Mouse (Mus musculus) cerebellum, postnatal 25 days (tissue): ENCODE measurements around the gene Ranbp9.

Experiments
- DNase-seq, 2 experiments: peaks; one replicate each; pipeline ENCODE4 v3.0.0; 2021; ENCODE audit warnings: mixed read lengths in 2 of 2

Ranbp9 gene

DNA sequence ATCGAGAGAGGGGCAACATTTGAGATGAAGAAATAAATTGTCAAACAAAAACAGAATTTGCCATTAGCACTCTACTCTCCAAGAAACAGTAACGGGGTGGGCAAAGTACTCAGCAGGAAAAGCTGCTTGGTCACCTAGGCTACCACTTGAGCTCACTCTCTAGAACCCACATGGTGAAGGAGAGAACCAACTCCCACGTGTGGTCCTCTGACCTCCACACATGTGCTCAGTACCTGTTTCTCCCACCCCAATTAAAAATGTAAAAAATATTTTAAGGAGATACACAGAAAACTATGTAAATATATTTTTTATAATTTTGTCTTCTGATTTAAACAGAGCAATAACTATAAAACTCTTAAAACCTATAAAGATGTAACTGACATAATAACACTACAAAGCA, 33.4 kb downstream of the Ranbp9 start:
- no peak for DNase-seq

DNA sequence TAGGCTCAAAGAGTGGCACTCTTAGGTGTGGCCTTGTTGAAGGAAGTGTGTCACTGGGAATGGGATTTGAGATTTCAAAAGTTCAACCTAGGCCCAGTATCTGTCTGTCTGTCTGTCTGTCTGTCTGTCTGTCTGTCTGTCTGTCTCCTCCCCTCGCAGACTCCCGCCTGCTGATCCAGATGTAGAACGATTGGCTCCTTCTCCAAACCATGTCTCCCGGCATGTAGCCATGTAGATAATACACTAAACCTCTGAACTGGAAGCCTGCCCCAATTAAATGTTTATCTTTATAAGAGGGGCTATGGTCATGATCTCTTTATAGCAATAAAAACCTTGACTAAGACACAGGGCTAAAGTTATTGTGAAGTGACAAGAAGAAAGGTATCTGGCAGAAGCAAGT, 35.3 kb downstream of the Ranbp9 start:
- DNase-seq, result no peak

DNA sequence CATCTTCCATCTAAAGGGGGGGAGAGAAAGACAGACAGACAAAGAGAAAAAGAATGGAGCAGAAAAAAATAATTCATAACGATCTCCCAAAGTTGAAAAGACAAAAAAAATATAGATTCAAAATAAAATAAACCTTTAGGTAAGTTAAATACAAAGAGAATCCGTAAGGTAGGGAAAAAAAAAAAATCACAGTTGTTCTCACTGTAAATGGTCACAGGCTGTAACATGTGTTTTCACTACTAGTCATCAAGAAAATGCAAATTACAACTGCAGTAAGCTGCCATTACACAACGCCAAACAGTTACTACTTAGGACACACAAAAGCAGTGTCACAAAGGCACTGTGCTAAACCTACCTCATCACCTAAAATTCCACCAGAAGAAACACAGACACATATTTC, 36.4 kb downstream of the Ranbp9 start:
- DNase-seq, result no peak

DNA sequence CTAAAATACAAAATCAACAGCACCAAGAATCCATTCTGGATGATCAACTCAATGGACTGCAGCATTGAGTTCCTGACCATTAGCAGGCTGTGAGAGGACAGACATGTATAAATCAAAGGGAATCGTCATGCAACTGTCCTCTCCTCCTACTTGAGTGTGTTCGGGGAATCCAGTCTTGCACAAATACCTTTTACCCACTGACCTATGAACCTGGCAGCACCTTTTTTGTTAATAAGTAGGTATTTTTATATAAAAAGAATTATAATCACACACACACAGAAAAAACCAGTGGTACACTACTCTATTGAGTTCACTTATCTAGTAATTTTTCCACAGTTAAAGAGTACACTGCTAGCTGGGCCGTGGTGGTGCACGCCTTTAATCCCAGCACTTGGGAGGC, 37.4 kb downstream of the Ranbp9 start:
- no peak for DNase-seq

DNA sequence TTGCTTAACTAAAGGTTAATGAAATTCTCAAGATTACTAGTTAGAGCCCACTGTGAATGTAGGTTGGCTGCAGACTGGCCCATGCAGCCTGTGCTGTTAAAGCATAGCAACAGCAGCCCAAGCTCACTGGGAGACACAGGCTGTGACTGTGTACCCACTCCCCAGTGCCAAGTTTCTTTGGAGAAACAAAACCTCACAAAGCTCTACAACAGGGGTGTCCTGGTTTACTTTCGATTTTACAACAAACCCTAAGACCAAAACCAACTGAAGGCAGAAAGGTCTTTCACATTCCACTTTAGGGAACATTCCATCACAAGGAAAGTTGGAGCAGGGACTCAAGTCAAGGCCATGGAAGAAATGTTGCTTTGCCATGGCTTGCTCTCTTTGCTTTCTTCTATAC, 38.5 kb downstream of the Ranbp9 start:
- no peak for DNase-seq

DNA sequence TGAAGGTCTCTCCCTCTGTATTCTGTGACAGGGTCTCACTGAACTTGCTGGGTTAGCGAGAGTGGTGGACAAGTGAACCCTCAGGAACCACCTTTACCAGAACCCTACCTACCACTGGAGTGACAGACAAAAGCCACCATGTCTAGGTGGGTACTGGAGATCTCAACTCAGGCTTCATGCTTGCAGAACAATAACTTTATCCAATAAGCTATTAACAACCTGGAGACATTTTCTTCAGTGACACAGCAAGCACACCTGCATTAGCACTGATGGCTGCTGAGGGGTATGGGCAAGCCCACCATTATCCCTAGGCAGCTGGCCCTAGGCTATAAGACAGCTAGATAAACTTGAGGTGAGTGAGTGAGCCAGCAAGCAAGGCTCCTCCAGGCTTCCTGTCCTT, 40.7 kb downstream of the Ranbp9 start:
- DNase-seq, result no peak

DNA sequence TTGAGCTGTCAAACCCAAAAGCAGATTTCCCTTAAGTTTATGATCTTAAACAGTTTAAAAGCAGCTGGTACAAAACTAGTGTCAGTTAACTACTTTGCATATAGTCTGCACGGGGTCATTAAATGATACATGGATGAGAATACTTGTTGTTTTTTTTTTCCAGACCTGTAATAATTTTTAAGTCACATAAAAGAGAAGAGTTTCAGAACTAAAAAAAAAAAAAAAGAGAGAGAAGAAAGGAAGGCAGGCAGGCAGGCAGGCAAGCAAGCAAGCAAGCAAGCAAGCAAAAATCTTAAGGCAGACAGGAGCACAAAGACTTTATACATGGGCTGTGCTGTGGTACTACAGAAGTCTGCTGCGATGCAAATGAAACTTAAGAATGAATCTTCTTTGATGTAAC, 47.7 kb downstream of the Ranbp9 start:
- no peak for DNase-seq

DNA sequence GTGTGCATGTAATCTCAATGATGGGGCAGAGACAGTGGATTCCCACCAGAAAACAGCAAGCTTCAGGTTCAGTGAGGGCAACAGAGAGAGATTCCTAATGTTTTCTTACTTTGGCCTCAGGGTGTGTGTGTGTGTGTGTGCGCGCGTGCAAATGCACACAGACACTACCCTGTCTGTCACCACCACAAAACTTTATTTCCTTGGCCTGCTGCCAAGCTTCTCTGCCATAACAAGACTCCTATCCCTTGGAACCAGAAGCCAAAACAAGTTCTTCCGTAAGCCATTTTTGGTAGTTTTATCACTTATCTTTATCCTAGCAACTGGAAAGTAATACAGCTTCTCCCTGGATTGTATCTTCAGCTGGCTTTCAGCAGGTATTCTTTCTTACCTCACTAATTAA, 52.6 kb downstream of the Ranbp9 start:
- DNase-seq, result no peak

DNA sequence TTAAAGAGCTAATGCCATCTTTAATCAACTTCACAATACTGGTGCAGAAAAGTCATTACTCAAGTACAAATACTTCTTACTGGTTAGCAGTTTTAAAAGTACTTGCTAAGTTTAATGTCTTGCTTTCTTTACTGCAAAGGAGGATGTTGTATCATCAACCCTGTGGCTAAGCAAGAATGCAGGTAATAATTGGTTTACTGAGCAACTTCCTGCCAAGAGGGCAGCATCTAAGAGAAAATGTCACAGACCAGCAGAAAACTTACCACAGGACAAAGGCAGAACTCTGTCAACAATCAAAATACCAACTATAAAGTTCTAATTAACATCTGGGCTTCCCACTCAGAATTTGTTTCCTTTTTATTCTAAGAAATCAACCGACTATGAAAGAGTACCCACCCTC, 65.8 kb downstream of the Ranbp9 start:
- DNase-seq, result no peak

DNA sequence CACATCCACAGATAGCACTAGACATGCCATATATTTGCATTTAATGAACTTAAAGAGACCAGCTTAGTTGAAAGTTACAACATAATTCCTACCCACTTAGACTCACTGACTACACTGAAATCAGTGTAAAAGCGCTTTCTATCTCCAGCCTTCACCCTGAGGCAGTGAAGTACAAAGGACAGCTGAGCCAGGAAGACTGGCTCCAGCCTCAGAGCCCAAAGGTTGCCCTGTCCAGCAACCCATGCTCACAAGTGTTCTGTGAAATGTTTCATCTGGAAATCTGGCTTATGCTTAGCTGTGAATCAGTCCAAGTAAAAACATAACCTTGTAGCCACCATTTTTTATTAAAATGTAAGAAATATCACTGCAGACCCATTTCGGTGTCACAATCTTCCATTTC, 67.5 kb downstream of the Ranbp9 start:
- DNase-seq, result no peak

DNA sequence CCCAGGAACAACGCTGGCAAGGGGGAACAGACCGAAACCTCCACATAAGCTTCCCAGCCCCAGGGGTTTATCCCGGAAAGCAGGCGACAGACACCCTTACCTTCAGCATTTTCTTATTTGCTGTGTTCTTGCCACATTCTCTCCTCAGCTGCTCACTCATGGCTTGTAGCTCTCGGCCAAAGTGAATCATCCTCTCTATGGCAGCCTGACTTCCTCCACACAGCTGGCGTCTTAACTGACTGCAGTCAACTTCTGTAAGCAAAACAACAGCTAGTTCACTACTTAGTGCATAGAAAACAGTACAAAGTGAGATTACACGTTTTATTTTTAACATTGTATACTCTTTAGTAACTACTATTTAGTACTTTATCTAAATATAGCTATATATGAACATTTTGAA, 68.8 kb downstream of the Ranbp9 start:
- no peak for DNase-seq

DNA sequence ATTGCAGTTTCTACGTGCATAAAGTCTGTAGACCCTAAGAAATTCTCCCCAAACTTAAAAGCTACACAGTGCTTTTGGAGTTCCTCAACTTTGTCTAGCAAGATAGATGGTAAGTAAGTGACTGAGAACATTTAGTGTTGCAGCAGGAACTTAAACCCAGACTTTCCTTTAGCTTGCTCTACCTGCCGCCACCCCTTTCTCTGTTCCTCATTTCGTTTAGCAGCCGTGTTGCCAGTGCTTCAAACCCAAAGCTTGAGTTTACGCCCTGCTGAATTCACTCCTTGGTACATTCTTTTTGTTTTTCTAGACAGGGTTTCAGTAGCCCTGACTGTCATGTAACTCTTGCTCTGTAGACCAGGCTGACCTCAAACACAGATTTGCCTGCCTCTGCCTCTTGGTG, 81.5 kb downstream of the Ranbp9 start:
- DNase-seq, result no peak

DNA sequence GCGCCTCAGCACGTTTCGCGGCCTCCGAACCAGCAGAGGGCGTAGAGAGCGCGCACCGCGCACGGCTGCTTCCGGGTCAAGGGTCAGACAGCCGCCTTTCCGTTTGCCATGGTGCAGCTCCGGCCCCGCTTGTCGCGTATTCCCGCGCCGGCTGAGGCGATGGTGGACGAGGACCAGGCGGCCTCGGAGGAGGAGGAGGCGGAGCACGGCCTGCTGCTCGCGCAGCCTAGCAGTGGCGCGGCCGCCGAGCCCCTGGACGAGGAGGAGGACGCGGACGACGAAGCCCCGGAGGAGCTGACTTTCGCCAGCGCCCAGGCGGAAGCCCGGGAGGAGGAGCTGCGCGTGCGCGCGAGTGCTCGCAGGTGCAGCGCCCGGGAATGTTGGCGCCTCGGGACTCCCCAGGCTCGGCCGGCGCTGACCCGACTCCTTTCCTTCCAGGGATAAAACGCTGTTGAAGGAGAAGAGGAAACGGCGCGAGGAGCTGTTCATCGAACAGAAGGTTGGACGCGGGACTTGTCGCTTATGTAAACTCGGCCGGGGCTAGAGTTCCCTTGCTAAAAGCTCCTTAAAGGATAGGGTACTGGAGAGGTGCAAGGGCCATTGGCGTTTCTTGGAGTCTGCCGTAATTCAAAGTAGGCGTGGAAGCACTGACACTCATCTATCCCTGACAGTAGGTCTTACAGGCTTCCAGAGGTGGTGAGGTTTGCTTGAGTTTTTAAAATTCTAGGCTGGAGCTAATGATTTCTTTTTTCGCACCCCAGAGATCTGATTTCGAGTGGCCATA, 82.6 kb downstream of the Ranbp9 start, which contains the start of gene Nol7:
Nol7 (plus strand) TSS at position 94 of the 784 bp plus-strand sequence.
- DNase-seq, result peak; percentile 99

DNA sequence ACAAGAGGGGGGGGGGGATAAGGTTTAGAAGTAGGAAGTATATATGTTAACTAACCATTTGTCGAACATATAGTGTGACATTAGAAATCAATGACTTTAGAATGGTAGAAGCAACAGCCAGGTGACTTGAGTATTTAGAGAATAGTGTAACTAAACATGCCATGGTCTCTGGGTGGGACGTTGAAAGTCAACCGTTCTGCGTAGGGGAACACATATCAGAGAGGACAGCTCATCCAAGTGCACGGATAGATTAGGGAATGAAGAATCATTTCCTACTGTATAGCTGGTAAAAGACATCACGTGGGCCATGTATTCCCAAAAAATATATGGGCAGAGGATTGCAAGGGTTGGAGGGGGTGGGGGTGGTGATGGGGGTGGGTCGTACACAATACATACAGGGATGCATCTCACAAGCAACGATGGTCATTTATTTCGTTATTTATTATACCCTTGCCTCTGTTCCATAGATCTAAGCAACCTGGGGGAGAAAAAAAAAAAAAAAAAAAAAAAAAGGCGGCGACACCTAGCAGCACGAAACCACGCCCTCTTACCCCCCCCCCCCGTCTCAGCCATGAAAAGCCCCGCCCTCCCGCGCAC, 83.3 kb downstream of the Ranbp9 start:
- DNase-seq, result no peak

DNA sequence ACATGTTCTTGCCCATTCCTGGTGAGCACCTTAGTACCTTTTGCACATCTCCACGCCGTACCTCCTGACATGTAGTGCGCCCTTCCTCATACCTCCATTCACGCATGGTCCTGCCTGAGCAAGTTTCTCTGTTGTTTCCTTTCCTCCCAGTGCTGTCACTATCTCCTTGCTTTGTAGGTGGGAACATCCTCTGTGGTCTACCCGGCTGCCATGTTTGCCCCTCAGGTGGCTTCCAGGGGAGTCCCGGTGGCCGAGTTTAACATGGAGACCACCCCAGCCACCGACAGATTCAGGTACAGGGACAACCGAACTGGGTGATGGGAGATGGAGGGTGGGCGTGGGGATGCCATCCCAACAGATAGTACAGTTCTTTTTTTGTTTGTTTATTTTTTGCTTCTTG, 95.8 kb downstream of the Ranbp9 start:
- no peak for DNase-seq

DNA sequence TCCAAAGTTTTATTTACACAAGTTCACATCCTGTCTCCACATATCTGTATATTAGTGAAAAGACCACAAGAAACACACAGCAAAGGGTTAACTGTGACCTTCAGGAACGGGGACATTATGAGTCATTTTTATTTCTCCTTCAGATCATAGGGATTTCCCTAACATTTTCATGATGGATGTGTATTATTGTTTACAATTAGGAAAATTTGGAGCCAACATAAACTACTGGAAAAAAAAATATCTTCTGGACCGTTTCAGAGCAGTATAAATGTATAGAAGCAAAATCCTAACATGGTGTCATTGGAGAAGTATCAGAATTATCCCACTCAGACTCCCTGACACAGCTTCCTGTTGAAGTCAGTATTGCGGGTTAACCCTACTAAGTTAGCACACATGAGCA, 101.1 kb downstream of the Ranbp9 start:
- no peak for DNase-seq

DNA sequence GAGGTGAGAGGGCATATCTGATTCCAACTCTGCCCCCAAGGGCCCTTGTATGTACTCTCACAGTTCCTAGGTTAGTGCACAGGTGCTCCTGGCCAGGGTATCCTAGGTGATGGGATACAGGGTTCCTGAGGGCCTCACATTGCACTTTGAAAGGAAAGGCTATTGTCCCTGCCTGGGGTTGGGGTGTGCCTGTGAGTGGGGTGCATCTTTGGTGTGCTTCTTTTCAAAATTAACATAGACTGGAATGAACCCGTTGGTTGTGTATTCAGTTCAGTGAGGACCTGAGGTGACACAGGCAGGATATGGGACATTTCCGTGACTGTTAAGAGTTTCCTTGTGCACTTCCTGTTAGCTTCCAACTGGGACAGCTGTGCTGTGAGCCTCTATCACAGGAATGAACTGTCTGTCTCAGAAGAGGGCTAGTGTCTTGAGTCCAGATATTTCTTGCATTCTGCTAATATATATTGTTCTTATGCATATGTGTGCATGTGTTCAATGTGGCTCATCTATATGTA, 106.1 kb downstream of the Ranbp9 start:
- no peak for DNase-seq

DNA sequence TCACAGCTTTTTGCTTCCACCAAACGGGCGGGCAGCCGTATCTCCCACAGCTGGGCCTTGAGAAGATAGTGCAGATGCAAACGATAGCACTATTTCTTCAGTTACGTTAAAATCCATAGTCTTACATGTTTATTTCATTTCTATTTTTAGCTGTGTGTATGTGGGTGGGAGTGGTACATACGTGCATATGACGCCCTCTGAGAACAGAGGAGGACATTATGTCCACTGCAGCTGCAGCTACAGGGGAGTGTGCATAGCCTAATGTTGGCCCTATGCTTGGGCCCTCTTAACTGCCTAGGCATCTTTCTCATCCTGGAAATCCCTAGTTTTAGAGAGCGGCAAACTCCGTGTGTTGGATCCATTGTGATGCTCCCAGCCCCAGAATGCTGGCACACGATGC, 106.9 kb downstream of the Ranbp9 start:
- no peak for DNase-seq

DNA sequence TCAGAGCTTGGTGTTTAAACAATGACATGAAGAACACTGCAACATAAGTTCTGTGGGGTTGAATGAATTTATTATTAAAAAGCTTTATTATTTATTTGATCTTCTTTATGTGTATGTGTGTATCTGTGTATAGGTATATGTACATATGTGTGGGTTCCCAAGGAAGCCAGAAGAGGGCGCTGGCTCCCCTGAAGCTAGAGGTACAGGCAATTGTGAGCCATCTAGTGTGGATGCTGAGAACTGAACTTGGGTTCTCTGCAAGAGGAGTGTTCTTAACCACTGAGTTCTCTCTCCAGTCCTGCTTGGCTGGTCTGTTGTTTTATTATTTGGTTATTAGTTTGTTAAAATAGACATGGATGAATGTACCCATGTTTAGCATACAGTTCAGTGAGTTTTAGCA, 108.2 kb downstream of the Ranbp9 start:
- no peak for DNase-seq

DNA sequence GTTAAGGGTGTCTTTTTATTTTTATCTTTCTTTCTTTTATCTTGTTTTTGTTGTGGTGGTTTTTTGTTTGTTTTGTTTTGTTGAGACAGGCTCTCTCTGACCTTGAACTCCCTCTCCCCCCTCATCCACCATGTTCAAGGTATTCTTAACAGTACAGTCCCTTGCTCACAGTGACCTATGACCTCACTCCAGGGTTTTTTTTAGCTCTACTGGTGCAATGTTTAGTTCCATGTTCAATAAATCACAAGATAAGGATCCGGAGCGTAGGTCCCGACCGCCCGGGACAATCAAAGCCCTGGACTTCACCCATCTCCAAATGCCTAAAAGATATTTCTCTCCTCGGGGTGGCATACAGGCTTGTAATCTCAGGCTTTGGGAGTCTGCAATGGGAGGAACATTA, 111.0 kb downstream of the Ranbp9 start:
- DNase-seq, result no peak

DNA sequence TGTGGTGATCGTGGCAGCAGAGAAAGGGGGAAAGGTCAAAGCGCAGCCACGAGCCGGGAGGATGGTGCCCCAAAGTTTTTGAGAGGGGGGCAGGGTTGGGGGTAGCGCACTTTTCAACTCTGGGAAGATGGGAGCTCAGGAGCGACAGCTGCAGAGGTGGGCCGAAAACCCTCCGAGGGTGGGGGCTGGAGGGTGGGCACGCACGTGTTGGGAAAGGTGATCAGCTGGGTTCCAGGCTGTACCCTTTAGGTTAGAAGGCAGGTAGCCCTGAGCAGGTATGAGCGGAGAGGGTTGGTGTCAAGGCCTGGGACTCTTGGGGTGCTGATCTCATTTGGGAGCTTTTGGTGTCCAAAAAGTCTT, 115.3 kb downstream of the Ranbp9 start:
- no peak for DNase-seq

DNA sequence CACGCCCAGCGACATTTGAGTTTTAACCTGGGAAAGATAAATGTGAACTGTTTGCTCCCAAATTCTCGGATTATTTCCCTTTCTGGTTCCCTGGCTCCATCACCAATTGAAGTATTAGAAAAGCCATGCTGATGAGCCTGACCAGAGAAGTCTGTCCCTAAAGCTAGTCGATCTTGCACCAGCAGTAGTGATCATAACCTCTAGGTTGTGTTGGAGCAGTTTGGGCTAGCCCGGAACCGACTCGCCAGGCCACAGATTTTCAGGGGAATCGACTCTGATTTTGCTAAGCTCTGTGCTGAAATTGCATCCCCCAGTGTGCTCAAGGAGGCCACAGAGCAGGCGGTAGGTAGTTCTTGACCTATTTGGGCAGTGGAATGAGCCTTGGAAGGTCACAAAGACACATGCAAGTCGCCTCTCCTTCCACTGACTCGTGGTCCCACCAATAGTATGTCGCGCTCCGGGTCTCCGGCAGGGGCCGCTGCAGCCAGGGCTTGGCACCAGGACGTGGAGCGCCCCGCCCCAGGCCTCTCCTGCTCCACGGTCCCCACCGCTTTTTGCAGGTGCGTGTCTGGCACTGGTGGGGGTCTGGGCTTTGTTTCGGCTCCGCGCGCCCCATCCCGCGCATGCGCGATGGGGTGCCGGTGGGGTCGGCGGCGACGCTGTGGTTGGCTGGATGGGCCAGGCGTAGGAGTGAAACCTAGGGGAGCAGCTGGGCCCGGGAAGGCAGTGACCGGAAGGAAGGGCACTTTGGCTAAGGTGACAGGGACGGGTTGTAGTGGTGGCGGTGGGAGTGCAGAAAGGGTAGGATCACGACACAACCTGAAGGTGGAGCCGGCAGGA, 115.9 kb downstream of the Ranbp9 start, which contains the start of gene Sirt5:
Sirt5 (plus strand) TSS at position 512 of the 840 bp plus-strand sequence.
- peak; percentile 96 for DNase-seq

DNA sequence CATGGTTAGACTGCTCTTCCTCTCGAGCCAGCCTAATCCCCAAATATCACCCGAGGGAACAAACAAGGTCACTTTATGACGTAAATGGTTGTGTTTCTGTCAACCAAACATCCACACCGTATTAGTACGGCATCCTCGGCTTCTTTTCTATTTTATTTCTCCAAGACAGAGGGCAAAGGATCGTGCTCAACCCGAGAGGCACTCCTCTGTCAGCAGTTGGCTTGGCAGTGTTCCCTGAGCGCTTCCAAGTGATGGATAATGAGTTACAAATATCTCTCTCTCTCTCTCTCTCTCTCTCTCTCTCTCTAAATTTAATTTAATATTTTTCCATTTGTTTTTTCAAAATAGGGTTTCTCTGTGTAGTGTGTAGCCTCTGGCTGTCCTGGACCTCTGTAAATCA, 118.7 kb downstream of the Ranbp9 start:
- peak in 1 of 2 experiments; percentile 51 for DNase-seq

DNA sequence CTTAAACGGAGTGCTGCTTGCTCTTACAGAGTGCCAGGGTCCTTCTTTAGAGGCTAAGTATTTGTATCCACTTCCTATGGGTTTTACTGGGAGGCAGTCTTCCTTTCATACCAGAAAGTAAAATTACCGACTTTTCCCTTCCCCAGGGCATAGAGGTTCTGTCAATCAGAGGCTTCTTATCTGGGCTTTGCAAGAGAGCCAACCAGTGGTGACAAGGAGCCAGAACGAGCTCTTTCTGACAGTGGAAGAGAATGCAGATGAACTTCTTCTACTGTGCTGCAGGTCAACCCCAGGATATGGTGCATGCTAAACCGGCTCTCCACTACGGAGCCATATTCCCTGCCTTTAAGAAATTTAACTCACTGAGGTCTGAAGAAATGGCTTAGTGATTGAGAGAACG, 120.5 kb downstream of the Ranbp9 start:
- DNase-seq, result no peak
